Mouse (Mus musculus) heart, embryonic 11.5 days (tissue): Measurements from ENCODE around the gene Cryba1. TPM values are rescaled to one million over a fixed set of nuclear protein-coding genes. Genes with fewer than 3 reads are reported as not detected.
"Not testable (repeated sequence)": the region's sequence is repeated elsewhere in the genome, so short reads cannot be mapped to it uniquely, and the experiment has no call there.

Experiments
- ATAC-seq: fragments of 200-750 bp; cut with Nextera tagmentation; replicated peaks from 2 replicates; pipeline ENCODE4 v1.8.0; 2017; ENCODE audit warnings: moderate library complexity; ENCODE audit not compliant: insufficient number of reproducible peaks, low FRiP score, low TSS enrichment
- H3K27ac ChIP-seq: fragments of 300-500 bp; sonication (generic); 2 replicates; pipeline ENCODE4 v1.5.1; 2014; ENCODE audit warnings: mild to moderate bottlenecking, low read depth, low read length
- H3K27me3 ChIP-seq: fragments of 300-500 bp; sonication (generic); 2 replicates; pipeline ENCODE4 v1.6.1; 2014; ENCODE audit warnings: mild to moderate bottlenecking, low read length, mixed read lengths; ENCODE audit not compliant: control insufficient read depth, insufficient read depth
- H3K36me3 ChIP-seq: fragments of 300-500 bp; sonication (generic); 2 replicates; pipeline ENCODE4 v1.6.1; 2014; ENCODE audit warnings: mild to moderate bottlenecking, low read length, moderate library complexity, mixed read lengths; ENCODE audit not compliant: control insufficient read depth, insufficient read depth
- H3K4me1 ChIP-seq: fragments of 300-500 bp; sonication (generic); 2 replicates; pipeline ENCODE4 v1.6.1; 2014; ENCODE audit warnings: low read length; ENCODE audit not compliant: control insufficient read depth, insufficient read depth
- H3K4me2 ChIP-seq: fragments of 300-500 bp; sonication (generic); 2 replicates; pipeline ENCODE4 v1.6.1; 2014; ENCODE audit warnings: mild to moderate bottlenecking, moderate library complexity
- H3K4me3 ChIP-seq: fragments of 300-500 bp; sonication (generic); 2 replicates; pipeline ENCODE4 v1.5.1; 2014; ENCODE audit warnings: low read depth, low read length
- H3K9ac ChIP-seq: fragments of 300-500 bp; sonication (generic); 2 replicates; pipeline ENCODE4 v1.6.1; 2014; ENCODE audit warnings: mild to moderate bottlenecking, low read depth, low read length, moderate library complexity
- H3K9me3 ChIP-seq: fragments of 300-500 bp; sonication (generic); replicated peaks from 2 replicates; pipeline ENCODE4 v1.6.1; 2016; ENCODE audit warnings: low read length; ENCODE audit not compliant: control insufficient read depth
- WGBS: fragments of 180-500 bp; shearing (Covaris S2); extraction: QIAGEN DNeasy Blood & Tissue Kit; methylation state at CpG from one replicate; pipeline ENCODE4 v1.1.7; 2014; ENCODE audit not compliant: insufficient replicate concordance; 5-methylcytosine and 5-hydroxymethylcytosine counted together
- polyA plus RNA-seq: library from polyadenylated mRNA; unstranded; fragments of >200 nt; fragmentation: Nextera tagmentation; extraction: Ambion mirVana; gene quantifications from 2 replicates; pipeline ENCODE4 v1.2.1, GENCODE M21; 2014

Gene Cryba1
- polyA plus RNA-seq, 1 experiment from 2014 or later, result not detected

GRCm38 (mm10) chr11:77762783-77763672 lies 37.9 kb upstream of the Cryba1 start, which contains the start of gene Myo18a:
TSS of gene Myo18a (plus strand) at chr11:77763246.
- Histone ChIP-seq H3K4me1 (peaks cover 34% of the 10 kb centered on the region), H3K9ac (peak within 1 kb of the TSS; percentile 96), H3K36me3 (no peaks in the 10 kb centered on the region), H3K4me3 (peak within 1 kb of the TSS; percentile 95), H3K4me2 (peak within 1 kb of the TSS; percentile 96), H3K9me3 (0 out of 2 replicates have a peak, but pooled peaks cover 3% of the 10 kb centered on the region), H3K27ac (peak within 1 kb of the TSS; percentile 80), H3K27me3 (no peaks in the 10 kb centered on the region)
- WGBS, result 2% methylated on average over 54 of the region's 79 CpGs
- peak; percentile 65 for ATAC-seq

- Histone ChIP-seq H3K27ac (no peak overlapping the region), H3K4me3 (no peak overlapping the region), H3K9me3 (0 out of 2 replicates have a peak, but pooled peaks cover 3% of the 10 kb centered on the region), H3K9ac (no peak overlapping the region), H3K4me2 (no peak overlapping the region), H3K36me3 (no peaks in the 10 kb centered on the region), H3K4me1 (peaks cover 16% of the 10 kb centered on the region), H3K27me3 (no peaks in the 10 kb centered on the region)
- ATAC-seq, result no peak
- 80% methylated on average over 4 of the region's 4 CpGs for WGBS
Measured at GRCm38 (mm10) chr11:77760031-77760430, 34.9 kb upstream of the Cryba1 start.

DNA sequence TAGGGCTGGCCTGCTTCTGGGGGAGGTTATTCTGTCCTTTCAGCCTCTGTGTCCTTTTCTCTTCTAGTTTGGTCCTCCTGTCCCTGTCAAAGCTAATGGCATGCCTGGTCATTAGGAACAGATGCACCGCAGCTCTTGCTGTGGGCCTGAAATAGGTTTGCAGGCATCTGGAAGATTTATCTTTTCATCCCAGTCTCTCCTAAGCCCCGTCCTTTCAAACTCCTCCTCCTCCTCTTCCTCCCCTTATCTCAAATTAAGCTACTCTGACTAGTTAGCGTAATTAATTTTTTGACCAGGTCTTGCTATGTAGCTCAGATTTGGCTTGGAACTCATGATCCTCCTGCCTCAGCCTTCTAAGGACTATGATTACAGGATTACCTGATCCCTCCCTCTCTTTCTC lies 28.4 kb upstream of the Cryba1 start:
- H3K27ac ChIP-seq, result no peak overlapping the region

DNA sequence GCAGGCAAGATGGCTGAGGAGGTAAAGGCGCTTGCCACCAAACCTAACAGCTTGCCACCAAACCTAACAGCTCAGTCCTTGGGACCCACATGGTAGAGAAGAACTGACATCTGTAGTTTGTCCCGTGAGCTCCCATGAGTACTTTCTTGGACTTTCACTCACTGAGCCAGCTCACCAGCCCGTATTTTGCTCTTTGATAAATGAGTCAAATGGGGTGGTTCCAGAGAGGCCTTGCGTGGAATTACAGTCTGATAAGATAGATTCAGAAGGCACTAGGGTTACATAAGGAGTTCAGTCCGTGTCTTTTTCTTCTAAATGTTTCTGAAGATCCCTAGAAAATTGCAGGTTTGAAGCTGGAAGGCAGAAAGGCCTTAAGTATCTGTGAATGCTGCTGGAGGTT lies 27.4 kb upstream of the Cryba1 start:
- Histone ChIP-seq H3K4me3 (no peak overlapping the region), H3K36me3 (no peaks in the 10 kb centered on the region), H3K27me3 (no peaks in the 10 kb centered on the region), H3K27ac (no peak overlapping the region), H3K9me3 (no peaks in the 10 kb centered on the region), H3K9ac (no peak overlapping the region), H3K4me2 (no peak overlapping the region), H3K4me1 (no peaks in the 10 kb centered on the region)
- ATAC-seq, result no peak
- WGBS, result 58% methylated on average over 5 of the region's 5 CpGs

More for the DNA sequence above, 28.4 kb upstream of the Cryba1 start:
- WGBS, result 64% methylated on average over 3 of the region's 3 CpGs
- H3K4me1 ChIP-seq, result no peaks in the 10 kb centered on the region
- H3K36me3 ChIP-seq, result no peaks in the 10 kb centered on the region
- H3K4me2 ChIP-seq, result no peak overlapping the region
- H3K4me3 ChIP-seq, result no peak overlapping the region
- H3K9ac ChIP-seq, result no peak overlapping the region
- H3K27me3 ChIP-seq, result no peaks in the 10 kb centered on the region
- no peak for ATAC-seq
- H3K9me3 ChIP-seq, result no peaks in the 10 kb centered on the region

- no peak overlapping the region for H3K27ac ChIP-seq
- WGBS, result 71% methylated on average over 5 of the region's 5 CpGs
- no peaks in the 10 kb centered on the region for H3K36me3 ChIP-seq
- ATAC-seq, result no peak
- H3K4me3 ChIP-seq, result no peak overlapping the region
- H3K4me2 ChIP-seq, result no peak overlapping the region
- no peaks in the 10 kb centered on the region for H3K4me1 ChIP-seq
- H3K9me3 ChIP-seq, result no peaks in the 10 kb centered on the region
- H3K27me3 ChIP-seq, result no peaks in the 10 kb centered on the region
- no peak overlapping the region for H3K9ac ChIP-seq
Measured at GRCm38 (mm10) chr11:77748996-77749395, 23.9 kb upstream of the Cryba1 start.

- not testable (repeated sequence) for H3K27me3 ChIP-seq, H3K36me3 ChIP-seq, H3K9ac ChIP-seq, ATAC-seq, H3K9me3 ChIP-seq, H3K27ac ChIP-seq, H3K4me1 ChIP-seq, H3K4me3 ChIP-seq, H3K4me2 ChIP-seq
- WGBS, result 90% methylated on average over 13 of the region's 15 CpGs
Measured at GRCm38 (mm10) chr11:77747103-77747502, 22.0 kb upstream of the Cryba1 start.

GRCm38 (mm10) chr11:77746652-77747051 lies 21.6 kb upstream of the Cryba1 start:
- no peak overlapping the region for H3K4me2 ChIP-seq
- H3K36me3 ChIP-seq, result no peaks in the 10 kb centered on the region
- no peak overlapping the region for H3K27ac ChIP-seq
- H3K4me1 ChIP-seq, result no peaks in the 10 kb centered on the region
- no peaks in the 10 kb centered on the region for H3K27me3 ChIP-seq
- 79% methylated on average over 4 of the region's 4 CpGs for WGBS
- ATAC-seq, result no peak
- no peak overlapping the region for H3K9ac ChIP-seq
- H3K4me3 ChIP-seq, result no peak overlapping the region
- H3K9me3 ChIP-seq, result no peaks in the 10 kb centered on the region

DNA sequence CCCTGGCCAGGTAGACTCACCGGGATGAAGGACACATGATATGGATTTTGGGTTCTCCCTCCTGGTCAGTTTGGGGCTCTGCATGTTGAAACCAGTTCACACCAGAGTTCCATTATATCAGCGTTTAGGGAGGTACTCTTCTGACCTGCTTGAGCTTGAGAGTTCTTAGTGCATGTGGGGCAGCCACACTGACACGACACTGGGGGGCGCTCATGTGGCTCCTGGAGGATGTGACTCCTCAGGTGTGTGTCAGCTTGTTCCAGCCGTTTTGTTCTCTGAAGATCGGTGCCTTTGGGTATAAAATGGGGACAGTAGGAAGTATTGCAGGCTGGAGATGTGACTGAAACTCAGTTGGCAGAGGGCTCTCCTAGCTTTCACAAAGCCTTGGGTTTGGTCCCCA lies 18.9 kb upstream of the Cryba1 start:
- no peak overlapping the region for H3K4me2 ChIP-seq
- ATAC-seq, result no peak
- H3K4me1 ChIP-seq, result no peaks in the 10 kb centered on the region
- no peaks in the 10 kb centered on the region for H3K9me3 ChIP-seq
- H3K4me3 ChIP-seq, result no peak overlapping the region
- 38% methylated on average over 6 of the region's 6 CpGs for whole genome bisulfite sequencing
- H3K27ac ChIP-seq, result no peak overlapping the region
- H3K27me3 ChIP-seq, result no peaks in the 10 kb centered on the region
- no peaks in the 10 kb centered on the region for H3K36me3 ChIP-seq
- no peak overlapping the region for H3K9ac ChIP-seq

GRCm38 (mm10) chr11:77738555-77738954 lies 13.5 kb upstream of the Cryba1 start:
- Histone ChIP-seq H3K27ac (no peak overlapping the region), H3K4me3 (no peak overlapping the region), H3K9me3 (no peaks in the 10 kb centered on the region), H3K9ac (no peak overlapping the region), H3K4me1 (no peaks in the 10 kb centered on the region), H3K36me3 (no peaks in the 10 kb centered on the region), H3K27me3 (no peaks in the 10 kb centered on the region), H3K4me2 (no peak overlapping the region)
- ATAC-seq, result no peak
- WGBS, result 50% methylated on average over 7 of the region's 7 CpGs
